Mouse (Mus musculus): Measurements from ENCODE around the gene Rpl38. TPM values are rescaled to one million over a fixed set of nuclear protein-coding genes. Genes with fewer than 3 reads are reported as not detected.

The Rpl38 gene
- polyA plus RNA-seq (2012; ENCODE audit: insufficient read depth, insufficient read length, missing spikeins): 1,001 and 1,648 TPM in 2 replicates

DNA sequence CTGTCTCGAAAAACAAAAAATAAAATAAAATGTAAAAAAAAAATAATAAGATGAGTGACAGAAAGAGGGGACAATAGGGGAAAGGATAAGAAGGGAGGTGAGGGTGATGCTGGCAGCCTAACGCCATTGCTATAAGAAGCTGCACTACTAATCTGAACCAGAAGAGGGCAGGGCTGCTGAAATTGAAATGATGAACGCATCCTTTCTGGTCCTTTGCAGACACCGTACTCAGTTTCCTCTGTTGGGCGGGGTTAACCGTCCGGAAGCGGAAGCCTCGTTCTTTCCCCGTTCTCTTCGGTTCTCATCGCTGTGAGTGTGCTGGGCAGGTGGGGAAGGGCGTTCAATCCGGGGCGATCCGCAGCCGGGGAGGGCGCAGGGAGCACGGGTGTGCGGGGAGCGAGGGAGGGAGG, at the start of gene Rpl38:
Gene Rpl38, plus strand, starts transcription at position 224 of the 410 bp plus-strand sequence.
- Histone ChIP-seq H3K4me3 (ENCODE audit: insufficient read depth, low read depth, low read length) (peak within 1 kb of the TSS; percentile 83), H3K27ac (replicated peaks; ENCODE audit: low read depth, low read length) (peak within 1 kb of the TSS; percentile 32), H3K4me1 (ENCODE audit: control insufficient read depth, insufficient read depth, insufficient read length, low read length) (peaks cover 8% of the 10 kb centered on the region; the same call in 1 of the 2 replicates)

DNA sequence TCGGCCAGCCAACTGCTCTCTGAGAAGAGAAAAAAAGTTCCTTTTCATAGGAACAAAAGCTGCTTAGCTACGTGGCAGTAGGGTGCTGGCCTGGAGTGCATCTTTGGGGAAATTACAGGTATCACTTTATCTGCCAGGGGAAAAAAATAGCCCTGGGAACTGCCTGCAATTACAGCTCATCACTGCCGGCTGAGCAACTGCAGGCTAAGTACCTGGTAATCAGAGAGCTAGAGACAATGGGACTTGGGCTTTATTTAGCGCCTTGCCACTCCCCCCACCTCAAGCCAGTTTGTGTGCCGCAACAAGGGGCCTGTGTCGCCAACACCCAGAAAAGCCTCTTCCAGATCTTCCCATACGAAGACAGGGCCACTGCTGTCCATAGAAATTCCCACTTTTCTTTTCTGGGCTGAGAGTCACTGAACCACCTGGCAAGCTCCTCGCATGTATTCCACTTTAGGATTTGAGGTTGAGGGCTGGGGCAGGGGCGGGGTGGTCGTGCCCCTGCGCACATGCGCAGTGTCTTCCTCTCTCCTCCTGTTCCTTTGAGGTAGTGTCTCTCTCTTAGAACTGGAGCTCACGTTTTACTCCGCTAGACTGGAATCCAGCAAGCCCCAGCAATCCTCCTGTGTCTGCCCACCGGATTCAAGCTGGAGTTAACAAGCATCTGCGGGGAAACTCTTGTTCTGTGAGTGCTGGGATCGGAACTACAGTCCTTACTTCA, 49.5 kb upstream of the Rpl38 start:
- Histone ChIP-seq H3K4me3 (ENCODE audit: insufficient read depth, low read depth, low read length) (no peak overlapping the region), H3K4me1 (ENCODE audit: control insufficient read depth, insufficient read depth, insufficient read length, low read length) (no peaks in the 10 kb centered on the region), H3K27ac (replicated peaks; ENCODE audit: low read depth, low read length) (no peak overlapping the region)

GRCm38 (mm10) chr11:114626071-114626690, 42.1 kb upstream of the Rpl38 start:
- H3K27ac ChIP-seq (replicated peaks; ENCODE audit: low read depth, low read length): no peak overlapping the region
- no peaks in the 10 kb centered on the region for H3K4me1 ChIP-seq (ENCODE audit: control insufficient read depth, insufficient read depth, insufficient read length, low read length)
- H3K4me3 ChIP-seq (ENCODE audit: insufficient read depth, low read depth, low read length): no peak overlapping the region

DNA sequence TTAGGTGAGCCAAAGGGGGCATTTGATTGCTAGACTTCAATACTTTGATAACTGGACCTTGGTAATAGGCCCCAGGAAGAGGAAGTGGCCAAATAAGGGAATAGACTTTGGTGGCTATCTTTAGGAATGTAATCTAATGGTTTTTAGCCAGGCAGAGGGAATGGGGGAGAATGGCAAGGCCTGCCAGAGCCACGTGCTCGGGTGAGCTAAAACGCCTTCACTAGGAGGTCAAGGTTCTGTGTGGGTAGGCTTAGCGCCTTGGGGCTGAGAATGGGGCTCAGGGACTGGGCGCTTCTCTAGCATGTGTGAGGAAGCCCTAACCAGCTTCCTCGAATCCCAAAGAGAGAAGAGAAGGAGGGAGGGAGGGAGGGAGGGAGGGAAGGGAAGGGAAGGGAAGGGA, 41.3 kb upstream of the Rpl38 start:
- Histone ChIP-seq H3K4me1 (ENCODE audit: control insufficient read depth, insufficient read depth, insufficient read length, low read length) (no peaks in the 10 kb centered on the region), H3K27ac (replicated peaks; ENCODE audit: low read depth, low read length) (no peak overlapping the region), H3K4me3 (ENCODE audit: insufficient read depth, low read depth, low read length) (no peak overlapping the region)

GRCm38 (mm10) chr11:114628032-114628431, 40.3 kb upstream of the Rpl38 start:
- Histone ChIP-seq H3K4me1 (ENCODE audit: control insufficient read depth, insufficient read depth, insufficient read length, low read length) (no peaks in the 10 kb centered on the region), H3K27ac (replicated peaks; ENCODE audit: low read depth, low read length) (no peak overlapping the region), H3K4me3 (ENCODE audit: insufficient read depth, low read depth, low read length) (no peak overlapping the region)

- Histone ChIP-seq H3K27ac (replicated peaks; ENCODE audit: low read depth, low read length) (no peak overlapping the region), H3K4me3 (ENCODE audit: insufficient read depth, low read depth, low read length) (no peak overlapping the region), H3K4me1 (ENCODE audit: control insufficient read depth, insufficient read depth, insufficient read length, low read length) (no peaks in the 10 kb centered on the region)
These were observed 38.3 kb upstream of the Rpl38 start for GRCm38 (mm10) chr11:114630044-114630443.

GRCm38 (mm10) chr11:114632266-114632665, 36.1 kb upstream of the Rpl38 start:
- Histone ChIP-seq H3K27ac (replicated peaks; ENCODE audit: low read depth, low read length) (no peak overlapping the region), H3K4me3 (ENCODE audit: insufficient read depth, low read depth, low read length) (no peak overlapping the region), H3K4me1 (ENCODE audit: control insufficient read depth, insufficient read depth, insufficient read length, low read length) (no peaks in the 10 kb centered on the region)

DNA sequence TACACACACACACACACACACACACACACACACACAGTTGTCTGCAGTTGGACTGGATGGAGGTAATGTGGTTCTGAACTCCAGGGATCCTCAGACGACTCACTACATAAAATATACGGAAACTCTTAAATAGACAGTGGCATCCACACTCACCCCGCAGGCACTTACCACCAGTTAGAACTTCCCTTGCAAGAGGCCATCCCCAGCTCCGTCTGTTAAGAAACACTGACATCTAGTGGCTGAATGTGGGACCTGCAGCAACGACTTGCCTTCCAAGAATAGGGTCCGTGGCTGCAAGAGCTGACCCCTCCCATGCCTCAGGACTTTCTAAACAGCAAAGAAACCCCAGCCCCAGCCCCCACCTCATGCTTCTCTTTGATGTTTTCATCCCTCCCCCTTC, 32.0 kb upstream of the Rpl38 start:
- no peaks in the 10 kb centered on the region for H3K4me1 ChIP-seq (ENCODE audit: control insufficient read depth, insufficient read depth, insufficient read length, low read length)
- H3K27ac ChIP-seq (replicated peaks; ENCODE audit: low read depth, low read length): no peak overlapping the region
- no peak overlapping the region for H3K4me3 ChIP-seq (ENCODE audit: insufficient read depth, low read depth, low read length)

DNA sequence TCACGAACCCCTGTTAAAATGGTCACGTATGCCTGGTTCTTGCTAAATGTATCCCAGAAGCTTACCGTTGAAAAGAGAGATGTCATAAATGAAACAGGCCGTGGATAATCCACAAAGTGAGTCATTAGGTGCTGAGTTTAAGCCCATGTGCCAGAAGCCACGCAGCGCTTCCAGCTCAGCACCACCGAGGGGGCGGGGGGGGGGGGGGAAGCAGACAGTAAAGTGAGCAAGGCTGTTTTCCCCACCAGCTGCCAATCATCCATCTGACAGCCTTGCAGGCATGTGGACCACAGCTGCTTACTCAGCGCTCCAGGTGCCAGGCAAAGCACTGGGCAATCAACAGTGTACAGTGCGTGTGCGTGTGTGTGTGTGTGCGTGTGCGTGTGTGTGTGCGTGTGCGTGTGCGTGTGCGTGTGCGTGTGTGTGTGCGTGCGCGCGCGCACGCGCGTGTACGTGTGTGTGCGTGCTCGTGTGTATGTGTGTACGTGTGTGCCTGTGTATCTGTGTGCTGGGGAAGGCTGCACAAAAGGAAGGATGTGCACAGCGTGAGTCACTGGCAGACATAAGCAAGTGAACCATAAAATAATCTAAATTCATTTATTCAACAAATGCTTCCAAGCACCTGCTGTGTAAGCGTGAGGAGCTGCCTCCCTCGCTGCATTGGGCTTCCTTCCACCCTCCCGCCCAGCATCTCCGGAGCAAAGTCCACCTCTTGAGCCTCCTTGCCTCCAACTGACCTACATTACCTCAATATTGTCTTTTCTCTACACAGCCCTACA, 31.4 kb upstream of the Rpl38 start:
- no peak overlapping the region for H3K4me3 ChIP-seq (ENCODE audit: insufficient read depth, low read depth, low read length)

GRCm38 (mm10) chr11:114638647-114639290, 29.6 kb upstream of the Rpl38 start:
- Histone ChIP-seq H3K4me3 (ENCODE audit: insufficient read depth, low read depth, low read length) (no peak overlapping the region), H3K4me1 (ENCODE audit: control insufficient read depth, insufficient read depth, insufficient read length, low read length) (no peaks in the 10 kb centered on the region), H3K27ac (replicated peaks; ENCODE audit: low read depth, low read length) (no peak overlapping the region)

More for the DNA sequence above, 31.4 kb upstream of the Rpl38 start:
- Histone ChIP-seq H3K27ac (replicated peaks; ENCODE audit: low read depth, low read length) (no peak overlapping the region), H3K4me1 (ENCODE audit: control insufficient read depth, insufficient read depth, insufficient read length, low read length) (no peaks in the 10 kb centered on the region)

DNA sequence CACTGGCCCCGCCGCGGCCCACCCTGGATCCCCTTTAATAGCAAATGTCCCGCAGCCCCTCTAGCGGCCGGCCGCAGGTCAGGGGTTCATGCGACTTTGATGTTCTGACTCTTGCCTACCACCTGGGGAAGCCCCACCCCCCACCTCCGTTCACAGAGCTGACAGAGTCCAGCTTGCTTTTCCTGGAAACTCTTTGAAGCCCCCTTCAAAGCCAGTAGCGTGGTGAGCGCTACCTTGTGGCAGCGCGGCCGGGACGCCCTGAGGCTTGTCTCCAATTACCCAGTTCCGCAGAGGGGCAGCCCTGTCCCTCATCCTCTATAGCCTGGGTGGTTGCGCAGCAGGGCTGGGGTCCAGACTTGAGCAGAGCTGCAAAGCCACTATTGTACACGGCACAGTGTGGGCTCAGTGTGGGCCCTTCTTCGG, 28.6 kb upstream of the Rpl38 start:
- Histone ChIP-seq H3K27ac (replicated peaks; ENCODE audit: low read depth, low read length) (no peak overlapping the region), H3K4me3 (ENCODE audit: insufficient read depth, low read depth, low read length) (no peak overlapping the region), H3K4me1 (ENCODE audit: control insufficient read depth, insufficient read depth, insufficient read length, low read length) (no peaks in the 10 kb centered on the region)

- Histone ChIP-seq H3K4me1 (ENCODE audit: control insufficient read depth, insufficient read depth, insufficient read length, low read length) (no peaks in the 10 kb centered on the region), H3K27ac (replicated peaks; ENCODE audit: low read depth, low read length) (no peak overlapping the region), H3K4me3 (ENCODE audit: insufficient read depth, low read depth, low read length) (no peak overlapping the region)
These were observed 27.7 kb upstream of the Rpl38 start for GRCm38 (mm10) chr11:114640658-114641057.

DNA sequence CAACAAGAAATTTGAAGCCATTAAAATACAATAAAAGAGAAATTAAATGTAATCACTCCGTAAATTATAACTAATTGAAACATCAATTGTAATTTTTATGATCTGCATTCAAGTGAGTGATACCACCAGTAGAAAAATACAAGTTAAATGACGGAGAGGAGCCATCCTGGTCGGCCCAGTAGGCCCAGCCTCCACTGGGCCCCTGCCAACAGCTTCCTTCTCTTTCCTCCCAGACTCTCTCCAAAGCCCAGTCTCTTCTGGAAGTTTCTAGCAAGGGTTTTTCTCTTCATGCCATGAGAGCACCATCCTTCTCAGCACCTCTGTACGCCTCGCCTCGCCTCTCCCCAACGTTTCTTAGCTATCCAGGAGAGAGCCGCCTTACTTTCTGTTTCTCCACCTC, 27.2 kb upstream of the Rpl38 start:
- H3K4me1 ChIP-seq (ENCODE audit: control insufficient read depth, insufficient read depth, insufficient read length, low read length): no peaks in the 10 kb centered on the region
- H3K4me3 ChIP-seq (ENCODE audit: insufficient read depth, low read depth, low read length): no peak overlapping the region
- no peak overlapping the region for H3K27ac ChIP-seq (replicated peaks; ENCODE audit: low read depth, low read length)

DNA sequence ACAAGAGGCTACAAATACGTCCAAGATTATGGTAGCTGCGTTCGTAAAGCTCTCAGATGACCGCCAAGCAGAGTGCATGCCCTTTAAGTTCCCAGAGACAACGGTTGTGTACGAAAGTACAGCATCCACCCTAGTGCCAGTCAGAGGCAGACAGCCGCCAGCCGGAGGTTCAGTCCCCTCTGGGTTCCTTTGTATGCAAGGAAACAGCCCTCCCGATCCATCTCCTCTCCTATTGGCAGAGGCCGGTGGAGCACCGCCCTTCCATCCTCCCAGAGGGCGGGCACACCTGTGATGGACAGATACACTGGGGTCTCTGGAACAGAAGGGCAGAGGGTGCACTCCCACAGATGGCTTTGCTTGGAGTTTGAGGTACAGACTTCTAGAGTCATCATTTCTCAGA, 26.1 kb upstream of the Rpl38 start:
- no peak overlapping the region for H3K4me3 ChIP-seq (ENCODE audit: insufficient read depth, low read depth, low read length)
- H3K27ac ChIP-seq (replicated peaks; ENCODE audit: low read depth, low read length): no peak overlapping the region
- no peaks in the 10 kb centered on the region for H3K4me1 ChIP-seq (ENCODE audit: control insufficient read depth, insufficient read depth, insufficient read length, low read length)

DNA sequence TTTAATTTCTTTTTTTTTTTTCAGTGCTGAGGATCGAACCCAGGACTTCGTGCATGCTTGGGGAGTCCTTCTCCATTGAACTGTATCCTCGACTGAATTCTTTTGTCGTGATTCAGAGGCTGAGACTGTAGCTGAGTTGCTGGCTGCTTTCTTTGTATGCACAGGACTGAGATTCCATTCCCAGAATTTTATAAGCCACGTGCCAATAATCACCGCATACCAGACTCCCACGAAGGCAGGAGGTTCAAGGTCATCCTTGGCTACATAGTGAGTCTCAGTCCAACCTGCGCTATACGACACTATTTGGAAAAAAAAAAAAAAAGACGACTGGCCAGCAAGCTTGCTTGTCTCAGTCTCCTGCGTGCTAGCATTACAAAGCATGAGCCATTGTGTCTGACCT, 25.4 kb upstream of the Rpl38 start:
- no peak overlapping the region for H3K4me3 ChIP-seq (ENCODE audit: insufficient read depth, low read depth, low read length)
- no peaks in the 10 kb centered on the region for H3K4me1 ChIP-seq (ENCODE audit: control insufficient read depth, insufficient read depth, insufficient read length, low read length)
- H3K27ac ChIP-seq (replicated peaks; ENCODE audit: low read depth, low read length): no peak overlapping the region

Measured in brown adipose tissue, adult 24 weeks (tissue).